Mouse (Mus musculus) midbrain, embryonic 13.5 days (tissue): ENCODE measurements around the gene Mfsd14a. TPM values are rescaled to one million over a fixed set of nuclear protein-coding genes. Genes with fewer than 3 reads are reported as not detected.

ENCODE experiments used
- ATAC-seq: fragments of 200-750 bp; cut with Nextera tagmentation; 2 replicates; pipeline ENCODE4 v1.8.0; 2017; ENCODE audit warnings: mild to moderate bottlenecking, moderate TSS enrichment, moderate library complexity
- H3K27ac ChIP-seq: fragments of 300-500 bp; sonication (generic); 2 replicates; pipeline ENCODE4 v1.5.1; 2015; ENCODE audit warnings: inconsistent platforms, mild to moderate bottlenecking, moderate library complexity
- H3K27me3 ChIP-seq: fragments of 300-500 bp; sonication (generic); 2 replicates; pipeline ENCODE4 v1.6.1; 2015; ENCODE audit warnings: mild to moderate bottlenecking, inconsistent platforms
- H3K36me3 ChIP-seq: fragments of 300-500 bp; sonication (generic); 2 replicates; pipeline ENCODE4 v1.6.1; 2015; ENCODE audit warnings: mild to moderate bottlenecking, inconsistent platforms
- H3K4me1 ChIP-seq: fragments of 300-500 bp; sonication (generic); replicated peaks from 2 replicates; pipeline ENCODE4 v1.6.1; 2015; ENCODE audit warnings: inconsistent platforms
- H3K4me2 ChIP-seq: fragments of 300-500 bp; sonication (generic); replicated peaks from 2 replicates; pipeline ENCODE4 v1.6.1; 2015; ENCODE audit warnings: moderate library complexity, mild to moderate bottlenecking, inconsistent platforms
- H3K4me3 ChIP-seq: fragments of 300-500 bp; sonication (generic); replicated peaks from 2 replicates; pipeline ENCODE4 v1.5.1; 2015; ENCODE audit warnings: mild to moderate bottlenecking, inconsistent platforms
- H3K9ac ChIP-seq: fragments of 300-500 bp; sonication (generic); replicated peaks from 2 replicates; pipeline ENCODE4 v1.6.1; 2015; ENCODE audit warnings: mild to moderate bottlenecking, inconsistent platforms
- H3K9me3 ChIP-seq: fragments of 300-500 bp; sonication (generic); 2 replicates; pipeline ENCODE4 v1.6.1; 2016; ENCODE audit warnings: mild to moderate bottlenecking, inconsistent platforms
- WGBS: fragments of 180-500 bp; shearing (Covaris S2); methylation state at CpG from one replicate; pipeline ENCODE4 v1.1.7; 2015; 5-methylcytosine and 5-hydroxymethylcytosine counted together
- polyA plus RNA-seq: library from polyadenylated mRNA; unstranded; fragments of >200 nt; fragmentation: Nextera tagmentation; extraction: Ambion mirVana; gene quantifications from 2 replicates; pipeline ENCODE4 v1.2.1, GENCODE M21; 2015

The Mfsd14a gene
- polyA plus RNA-seq, 1 experiment from 2014 or later: 65.4 TPM

- H3K4me3 ChIP-seq: no peak overlapping the region
- no peak overlapping the region for H3K9ac ChIP-seq
- no peak for ATAC-seq
- WGBS: 96% methylated on average over 7 of the region's 7 CpGs
- no peaks in the 10 kb centered on the region for H3K27me3 ChIP-seq
- peaks cover 40% of the 10 kb centered on the region for H3K36me3 ChIP-seq
- H3K4me1 ChIP-seq: no peaks in the 10 kb centered on the region
- no peaks in the 10 kb centered on the region for H3K9me3 ChIP-seq
- H3K27ac ChIP-seq: no peak overlapping the region
- H3K4me2 ChIP-seq: no peak overlapping the region
Measured at GRCm38 (mm10) chr3:116620636-116621370, 41.7 kb downstream of the Mfsd14a start.

- no peaks in the 10 kb centered on the region for H3K27me3 ChIP-seq
- no peak overlapping the region for H3K4me2 ChIP-seq
- ATAC-seq: no peak
- H3K27ac ChIP-seq: no peak overlapping the region
- H3K4me1 ChIP-seq: no peaks in the 10 kb centered on the region
- H3K9ac ChIP-seq: no peak overlapping the region
- 90% methylated on average over 6 of the region's 6 CpGs for WGBS
- H3K4me3 ChIP-seq: no peak overlapping the region
- H3K36me3 ChIP-seq: peaks cover 58% of the 10 kb centered on the region
- H3K9me3 ChIP-seq: no peaks in the 10 kb centered on the region
Measured at GRCm38 (mm10) chr3:116618855-116619254, 43.6 kb downstream of the Mfsd14a start.

DNA sequence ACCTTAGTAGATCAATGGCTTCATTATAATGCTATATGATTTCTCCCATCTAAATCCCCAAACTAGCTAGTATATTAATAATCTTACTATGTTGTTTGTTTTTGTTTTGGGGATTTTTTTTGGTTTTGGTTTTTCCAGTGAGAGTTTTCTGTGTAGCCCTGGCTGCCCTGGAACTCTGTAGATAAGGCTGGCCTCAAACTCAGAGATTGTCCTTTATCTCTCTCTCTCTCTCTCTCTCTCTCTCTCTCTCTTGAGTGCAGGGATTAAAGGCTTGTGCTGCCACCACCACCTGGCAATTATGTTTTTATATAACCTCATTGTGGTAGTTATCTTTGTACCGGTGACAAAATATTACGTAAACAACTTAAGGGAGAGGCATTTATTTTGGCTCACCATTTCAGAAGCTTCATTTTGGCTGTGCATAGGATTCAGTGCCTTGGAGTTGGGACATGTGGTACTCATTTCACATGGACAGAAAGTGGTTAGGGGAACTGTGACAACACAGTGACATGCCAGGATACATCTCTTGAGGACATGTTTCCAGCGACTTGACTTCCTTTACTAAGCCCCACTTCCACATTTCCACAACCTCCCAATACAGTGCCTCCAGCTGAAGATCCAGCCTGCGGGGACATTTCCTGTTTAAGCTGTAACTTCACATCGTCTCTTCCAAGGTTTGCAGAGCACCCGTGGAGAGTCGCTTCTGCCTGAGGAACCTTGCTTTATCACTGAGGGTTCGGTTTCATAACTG is 47.0 kb downstream of the Mfsd14a start:
- Histone ChIP-seq H3K4me1 (no peaks in the 10 kb centered on the region), H3K27ac (no peak overlapping the region), H3K9ac (no peak overlapping the region), H3K4me2 (no peak overlapping the region), H3K27me3 (no peaks in the 10 kb centered on the region), H3K36me3 (peaks cover 49% of the 10 kb centered on the region), H3K4me3 (no peak overlapping the region), H3K9me3 (no peaks in the 10 kb centered on the region)
- 92% methylated on average over 8 of the region's 8 CpGs for WGBS
- ATAC-seq: no peak

GRCm38 (mm10) chr3:116614295-116614892 is 48.1 kb downstream of the Mfsd14a start, which contains the start of gene Trmt13:
TSS of gene Trmt13 (minus strand) at chr3:116614587.
- H3K27me3 ChIP-seq: no peaks in the 10 kb centered on the region
- no peak within 1 kb of the TSS for H3K27ac ChIP-seq
- no peak for ATAC-seq
- no peak within 1 kb of the TSS for H3K4me2 ChIP-seq
- WGBS: 88% methylated on average over 10 of the region's 10 CpGs
- H3K4me3 ChIP-seq: no peak within 1 kb of the TSS
- H3K9ac ChIP-seq: no peak within 1 kb of the TSS
- H3K4me1 ChIP-seq: no peaks in the 10 kb centered on the region
- H3K36me3 ChIP-seq: peaks cover 54% of the 10 kb centered on the region
- no peaks in the 10 kb centered on the region for H3K9me3 ChIP-seq

GRCm38 (mm10) chr3:116604570-116604969 is 57.9 kb downstream of the Mfsd14a start:
- no peaks in the 10 kb centered on the region for H3K9me3 ChIP-seq
- ATAC-seq: no peak
- 88% methylated on average over 9 of the region's 9 CpGs for WGBS

GRCm38 (mm10) chr3:116601781-116602180 is 60.7 kb downstream of the Mfsd14a start:
- no peak overlapping the region for H3K9ac ChIP-seq
- no peak overlapping the region for H3K4me3 ChIP-seq
- H3K9me3 ChIP-seq: no peaks in the 10 kb centered on the region
- no peak for ATAC-seq
- H3K36me3 ChIP-seq: no peaks in the 10 kb centered on the region
- 89% methylated on average over 5 of the region's 5 CpGs for WGBS
- no peak overlapping the region for H3K27ac ChIP-seq
- no peaks in the 10 kb centered on the region for H3K4me1 ChIP-seq
- H3K4me2 ChIP-seq: no peak overlapping the region
- H3K27me3 ChIP-seq: no peaks in the 10 kb centered on the region

More at GRCm38 (mm10) chr3:116604570-116604969, 57.9 kb downstream of the Mfsd14a start:
- Histone ChIP-seq H3K27me3 (no peaks in the 10 kb centered on the region), H3K9ac (no peak overlapping the region), H3K4me1 (no peaks in the 10 kb centered on the region), H3K4me3 (no peak overlapping the region), H3K36me3 (peaks cover 24% of the 10 kb centered on the region), H3K27ac (no peak overlapping the region), H3K4me2 (no peak overlapping the region)

- WGBS: 95% methylated on average over 5 of the region's 5 CpGs
- no peak for ATAC-seq
- H3K36me3 ChIP-seq: no peaks in the 10 kb centered on the region
- H3K9ac ChIP-seq: no peak overlapping the region
- H3K4me1 ChIP-seq: peaks cover 1% of the 10 kb centered on the region
- H3K4me2 ChIP-seq: no peak overlapping the region
- no peak overlapping the region for H3K27ac ChIP-seq
- H3K9me3 ChIP-seq: no peaks in the 10 kb centered on the region
- no peaks in the 10 kb centered on the region for H3K27me3 ChIP-seq
- H3K4me3 ChIP-seq: no peak overlapping the region
Measured at GRCm38 (mm10) chr3:116601005-116601404, 61.5 kb downstream of the Mfsd14a start.

DNA sequence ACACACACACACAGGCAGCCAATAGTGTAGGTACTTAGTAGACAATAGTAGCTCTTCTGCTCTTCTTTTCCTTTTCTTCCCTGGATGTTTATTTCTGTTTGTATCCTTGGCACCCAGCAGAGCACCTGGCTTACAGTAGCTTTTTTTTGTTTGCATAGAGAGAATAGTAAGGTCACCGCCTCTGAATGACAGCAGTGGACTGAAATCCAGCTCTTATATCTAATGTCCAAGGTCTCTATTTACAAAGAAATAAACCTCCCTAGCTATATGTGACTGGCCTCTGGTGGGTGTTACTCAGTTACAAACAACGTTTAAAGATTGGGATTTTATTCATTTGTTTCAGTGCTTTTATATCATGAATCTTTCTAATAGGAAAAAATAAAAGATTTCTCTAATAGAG is 62.8 kb downstream of the Mfsd14a start:
- Histone ChIP-seq H3K36me3 (no peaks in the 10 kb centered on the region), H3K4me1 (peaks cover 9% of the 10 kb centered on the region), H3K4me3 (no peak overlapping the region), H3K4me2 (no peak overlapping the region), H3K9ac (no peak overlapping the region), H3K27ac (no peak overlapping the region), H3K27me3 (no peaks in the 10 kb centered on the region), H3K9me3 (no peaks in the 10 kb centered on the region)
- 86% methylated on average over 2 of the region's 2 CpGs for WGBS
- no peak for ATAC-seq

DNA sequence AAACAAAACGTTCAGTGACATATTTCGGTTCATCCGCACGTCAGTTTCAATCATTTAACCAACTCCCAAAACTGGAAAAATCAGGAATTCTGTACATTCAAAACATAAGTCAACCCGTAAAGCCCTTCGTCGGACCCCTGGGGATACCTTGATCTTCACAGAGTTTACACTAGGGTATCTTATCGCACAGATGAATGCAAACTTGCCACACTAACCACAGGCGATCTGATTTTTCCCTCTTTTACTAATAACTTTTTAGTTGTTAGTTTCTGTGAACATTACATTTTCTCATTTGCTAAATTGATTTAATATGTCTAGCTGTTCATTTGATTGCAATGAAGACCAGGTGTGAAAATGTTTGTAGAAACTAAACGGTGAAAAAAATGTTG is 66.9 kb downstream of the Mfsd14a start:
- Histone ChIP-seq H3K4me1 (peaks cover 17% of the 10 kb centered on the region), H3K4me3 (peak overlapping the region; percentile 78), H3K9ac (peak overlapping the region; percentile 73), H3K9me3 (no peaks in the 10 kb centered on the region), H3K4me2 (peak overlapping the region; percentile 73), H3K36me3 (peaks cover 13% of the 10 kb centered on the region), H3K27me3 (no peaks in the 10 kb centered on the region), H3K27ac (no peak overlapping the region)
- WGBS: 11% methylated on average over 10 of the region's 10 CpGs
- no peak for ATAC-seq

DNA sequence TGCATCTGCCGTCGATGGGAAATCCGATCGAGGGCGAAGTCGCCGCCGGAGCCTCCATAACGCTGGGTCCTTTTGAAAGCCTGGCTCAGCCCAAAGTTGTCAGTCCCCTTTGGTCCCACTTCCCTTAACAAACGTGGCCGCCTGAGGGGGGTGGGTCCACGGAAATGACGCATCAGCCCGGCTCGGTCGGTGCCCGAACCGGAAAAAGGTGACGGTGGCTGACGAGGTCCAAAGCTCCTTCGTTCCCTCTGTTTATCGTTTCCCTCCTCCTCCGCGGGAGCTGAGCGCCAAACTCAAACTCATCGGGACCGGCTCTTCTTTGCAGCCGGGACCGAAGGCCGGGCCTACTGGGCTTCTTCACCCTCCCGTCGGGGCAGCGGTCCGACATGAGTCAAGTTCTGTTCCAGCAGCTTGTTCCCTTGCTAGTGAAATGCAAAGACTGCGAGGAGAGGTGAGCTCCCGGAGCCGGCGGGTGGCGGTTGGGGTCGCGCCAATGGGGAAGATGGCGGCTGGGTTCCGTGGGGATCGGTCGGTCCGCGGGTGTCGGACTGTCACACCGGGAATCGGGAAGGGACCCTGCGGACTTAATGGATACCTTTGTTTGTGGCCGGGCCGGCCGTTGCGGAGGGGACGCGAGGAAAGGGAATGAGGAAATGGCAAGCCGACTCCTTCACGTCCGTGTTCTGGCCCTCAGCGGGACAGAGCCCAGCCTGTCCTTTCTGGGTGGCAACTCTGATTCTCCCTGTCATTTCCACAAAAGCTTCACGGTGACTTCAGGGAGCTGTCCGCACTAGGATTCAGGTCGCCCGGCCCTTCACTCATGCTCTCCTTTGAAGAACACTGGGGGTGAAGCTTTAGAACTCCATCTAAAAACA is 67.5 kb downstream of the Mfsd14a start, which contains the start of gene Sass6:
Gene Sass6 (plus strand): TSS at position 255 of the 875 bp plus-strand sequence.
- WGBS: under 1% methylated on average over 65 of the region's 65 CpGs
- H3K36me3 ChIP-seq: peaks cover 19% of the 10 kb centered on the region
- no peaks in the 10 kb centered on the region for H3K9me3 ChIP-seq
- ATAC-seq: peak; percentile 99
- H3K9ac ChIP-seq: peak within 1 kb of the TSS; percentile 81
- H3K4me2 ChIP-seq: peak within 1 kb of the TSS; percentile 73
- H3K27me3 ChIP-seq: no peaks in the 10 kb centered on the region
- H3K27ac ChIP-seq: peak within 1 kb of the TSS; percentile 85
- H3K4me1 ChIP-seq: peaks cover 17% of the 10 kb centered on the region
- peak within 1 kb of the TSS; percentile 78 for H3K4me3 ChIP-seq

- Histone ChIP-seq H3K4me2 (peak overlapping the region; percentile 52), H3K9me3 (no peaks in the 10 kb centered on the region), H3K36me3 (peaks cover 27% of the 10 kb centered on the region), H3K27me3 (no peaks in the 10 kb centered on the region), H3K4me3 (peak overlapping the region; percentile 78), H3K27ac (peak overlapping the region; percentile 85), H3K4me1 (peaks cover 17% of the 10 kb centered on the region), H3K9ac (peak overlapping the region; percentile 81)
- 3% methylated on average over 22 of the region's 22 CpGs for WGBS
- ATAC-seq: peak; percentile 87
Measured at GRCm38 (mm10) chr3:116594076-116594727, 68.3 kb downstream of the Mfsd14a start.
